Mouse (Mus musculus): ENCODE measurements at regions not wholly inside any gene's neighbourhood (a gene's known extent, or its start where the extent isn't known, plus 50 kb on each side); places are given as distances from the start of the nearest gene placed in this dataset.
"Not testable (repeated sequence)": the region's sequence is repeated elsewhere in the genome, so short reads cannot be mapped to it uniquely, and the experiment has no call there.

DNA sequence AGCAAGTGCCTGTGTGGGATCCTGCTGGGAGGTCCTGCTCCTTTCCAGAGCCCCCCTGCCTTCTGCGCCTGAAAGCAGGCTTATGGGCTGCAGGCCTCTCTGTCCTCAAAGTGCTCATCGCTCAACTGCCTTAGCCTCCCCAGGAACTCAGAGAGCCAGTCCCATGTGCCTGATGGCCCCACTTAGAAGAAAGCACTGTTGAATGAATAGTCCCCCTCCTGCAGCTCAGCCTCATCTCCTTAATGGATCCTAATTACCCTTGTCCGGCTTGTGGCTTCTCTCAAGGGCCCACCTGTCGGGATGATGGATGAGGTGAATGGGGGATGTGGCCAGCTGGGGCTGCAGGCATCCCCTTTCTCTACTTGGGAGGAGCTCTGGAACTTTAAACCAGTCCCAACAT, 163.1 kb upstream of the 1700012A03Rik start:
- no peak overlapping the region for H3K4me3 ChIP-seq (ENCODE audit: low read depth, low read length)
- no peaks in the 10 kb centered on the region for H3K9me3 ChIP-seq (ENCODE audit: control insufficient read depth, low read length)
- ATAC-seq (ENCODE audit: low read depth) (no peak), DNase-seq (ENCODE audit: low spot score) (no peak)
- no peak overlapping the region for H3K4me2 ChIP-seq (ENCODE audit: low read depth, low read length)
- no peaks in the 10 kb centered on the region for H3K27me3 ChIP-seq (replicated peaks; ENCODE audit: control insufficient read depth, insufficient read depth, low read length)
- H3K36me3 ChIP-seq (ENCODE audit: control insufficient read depth, insufficient read depth, low read length): no peaks in the 10 kb centered on the region
- WGBS: 12% methylated on average over 4 of the region's 4 CpGs
- H3K4me1 ChIP-seq (ENCODE audit: control insufficient read depth, insufficient read depth, low read length): no peaks in the 10 kb centered on the region
- H3K9ac ChIP-seq (ENCODE audit: low read depth, low read length): no peak overlapping the region
- H3K27ac ChIP-seq (replicated peaks; ENCODE audit: low read depth, low read length): no peak overlapping the region

DNA sequence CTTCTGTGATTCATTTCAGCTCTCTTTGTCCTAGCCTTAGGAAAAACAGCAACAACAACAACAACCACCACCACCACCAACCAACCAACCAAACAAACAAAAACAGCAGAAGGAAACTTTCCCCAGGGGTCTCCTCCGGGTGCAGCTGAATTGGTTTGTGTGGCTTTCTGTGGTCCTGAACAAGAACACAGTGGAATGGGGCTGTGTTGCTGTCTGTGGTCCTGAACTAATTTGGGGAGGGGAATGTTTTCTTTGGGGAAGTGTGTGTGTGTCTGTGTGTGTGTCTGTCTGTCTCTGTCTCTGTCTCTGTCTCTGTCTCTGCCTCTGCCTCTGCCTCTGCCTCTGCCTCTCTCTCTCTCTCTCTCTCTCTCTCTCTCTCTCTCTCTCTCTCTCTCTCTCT, 164.8 kb upstream of the 1700012A03Rik start:
- H3K36me3 ChIP-seq (ENCODE audit: control insufficient read depth, insufficient read depth, low read length); H3K9ac ChIP-seq (ENCODE audit: low read depth, low read length); H3K4me3 ChIP-seq (ENCODE audit: low read depth, low read length); H3K27ac ChIP-seq (replicated peaks; ENCODE audit: low read depth, low read length); H3K4me1 ChIP-seq (ENCODE audit: control insufficient read depth, insufficient read depth, low read length); ATAC-seq (ENCODE audit: low read depth); H3K4me2 ChIP-seq (ENCODE audit: low read depth, low read length); H3K9me3 ChIP-seq (ENCODE audit: control insufficient read depth, low read length); H3K27me3 ChIP-seq (replicated peaks; ENCODE audit: control insufficient read depth, insufficient read depth, low read length): not testable (repeated sequence)
- DNase-seq (ENCODE audit: low spot score): peak; percentile 24
- WGBS: 4% methylated on average over 1 of the region's 1 CpGs

DNA sequence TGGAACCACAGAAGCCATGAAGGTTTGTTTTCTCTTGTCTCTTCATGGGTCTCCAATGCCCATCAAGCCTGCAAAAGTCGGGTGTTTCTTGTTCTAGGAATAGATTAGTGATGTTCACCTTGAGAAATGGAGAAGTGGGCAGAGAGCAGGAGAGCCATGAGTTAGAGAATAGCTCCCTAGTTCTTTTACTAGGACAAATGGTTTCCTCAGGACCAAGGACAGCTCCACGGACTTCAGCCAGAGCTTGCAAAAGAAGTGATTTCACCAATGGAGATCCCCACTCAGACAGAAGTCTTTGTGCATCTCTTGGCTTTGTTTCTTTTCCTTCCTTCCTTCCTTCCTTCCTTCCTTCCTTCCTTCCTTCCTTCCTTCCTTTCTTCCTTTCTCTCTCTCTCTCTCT, 166.3 kb upstream of the 1700012A03Rik start:
- peak; percentile 89 for DNase-seq (ENCODE audit: low spot score)

DNA sequence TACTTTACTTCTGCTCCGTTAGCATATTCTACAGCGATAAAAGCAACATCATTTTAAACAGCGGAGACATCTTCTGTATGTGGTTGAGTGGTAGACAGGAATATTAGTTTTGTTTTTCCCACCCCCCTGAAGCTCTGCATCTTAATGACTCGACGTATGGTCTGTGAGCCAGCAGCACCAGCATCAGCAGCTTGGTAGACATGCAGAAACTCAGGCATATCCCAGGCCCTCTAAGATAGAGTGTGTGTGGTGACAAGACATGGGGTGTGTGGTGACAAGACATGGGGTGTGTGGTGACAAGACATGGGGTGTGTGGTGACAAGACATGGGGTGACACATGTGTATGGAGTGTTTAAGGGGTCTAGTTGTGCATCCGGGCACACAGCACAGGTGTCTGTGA, 175.4 kb upstream of the 1700012A03Rik start:
- H3K27me3 ChIP-seq (replicated peaks; ENCODE audit: control insufficient read depth, insufficient read depth, low read length): no peaks in the 10 kb centered on the region
- H3K4me1 ChIP-seq (ENCODE audit: control insufficient read depth, insufficient read depth, low read length): no peaks in the 10 kb centered on the region
- no peaks in the 10 kb centered on the region for H3K9me3 ChIP-seq (ENCODE audit: control insufficient read depth, low read length)
- no peak overlapping the region for H3K4me2 ChIP-seq (ENCODE audit: low read depth, low read length)
- H3K9ac ChIP-seq (ENCODE audit: low read depth, low read length): no peak overlapping the region
- H3K36me3 ChIP-seq (ENCODE audit: control insufficient read depth, insufficient read depth, low read length): no peaks in the 10 kb centered on the region
- WGBS: 90% methylated on average over 6 of the region's 6 CpGs
- no peak overlapping the region for H3K27ac ChIP-seq (replicated peaks; ENCODE audit: low read depth, low read length)
- H3K4me3 ChIP-seq (ENCODE audit: low read depth, low read length): no peak overlapping the region
- ATAC-seq (ENCODE audit: low read depth): no peak
- no peak for DNase-seq (ENCODE audit: low spot score)

More for the DNA sequence above, 166.3 kb upstream of the 1700012A03Rik start:
- no peak for ATAC-seq (ENCODE audit: low read depth)
- Histone ChIP-seq H3K27me3 (replicated peaks; ENCODE audit: control insufficient read depth, insufficient read depth, low read length) (no peaks in the 10 kb centered on the region), H3K4me3 (ENCODE audit: low read depth, low read length) (no peak overlapping the region), H3K4me2 (ENCODE audit: low read depth, low read length) (no peak overlapping the region), H3K9me3 (ENCODE audit: control insufficient read depth, low read length) (no peaks in the 10 kb centered on the region), H3K9ac (ENCODE audit: low read depth, low read length) (no peak overlapping the region), H3K36me3 (ENCODE audit: control insufficient read depth, insufficient read depth, low read length) (no peaks in the 10 kb centered on the region), H3K27ac (replicated peaks; ENCODE audit: low read depth, low read length) (no peak overlapping the region), H3K4me1 (ENCODE audit: control insufficient read depth, insufficient read depth, low read length) (no peaks in the 10 kb centered on the region)
- 5% methylated on average over 2 of the region's 2 CpGs for WGBS

DNA sequence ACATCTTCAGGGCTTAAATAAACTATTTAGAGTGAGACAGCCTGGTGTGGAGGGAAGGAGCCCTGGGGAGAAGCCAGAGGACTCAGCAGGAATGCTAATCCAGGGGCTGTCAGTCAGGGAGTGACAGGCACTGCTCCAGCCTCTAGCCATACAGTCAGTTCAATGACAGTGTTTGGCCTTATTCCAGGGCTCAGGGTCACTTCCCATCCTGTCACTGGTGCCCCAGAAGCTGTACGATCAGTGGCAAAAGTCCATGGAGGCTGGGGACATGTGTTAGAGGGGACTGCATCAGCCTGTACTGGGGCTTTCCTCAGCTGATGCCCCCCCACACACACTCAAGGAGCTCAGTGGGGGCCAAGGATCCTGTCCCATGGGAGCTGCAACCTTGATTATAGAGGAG, 176.1 kb upstream of the 1700012A03Rik start:
- Histone ChIP-seq H3K9ac (ENCODE audit: low read depth, low read length) (no peak overlapping the region), H3K4me2 (ENCODE audit: low read depth, low read length) (no peak overlapping the region), H3K27me3 (replicated peaks; ENCODE audit: control insufficient read depth, insufficient read depth, low read length) (no peaks in the 10 kb centered on the region), H3K36me3 (ENCODE audit: control insufficient read depth, insufficient read depth, low read length) (no peaks in the 10 kb centered on the region), H3K4me1 (ENCODE audit: control insufficient read depth, insufficient read depth, low read length) (no peaks in the 10 kb centered on the region), H3K4me3 (ENCODE audit: low read depth, low read length) (no peak overlapping the region), H3K9me3 (ENCODE audit: control insufficient read depth, low read length) (no peaks in the 10 kb centered on the region), H3K27ac (replicated peaks; ENCODE audit: low read depth, low read length) (no peak overlapping the region)
- WGBS: 30% methylated on average over 1 of the region's 1 CpGs
- ATAC-seq (ENCODE audit: low read depth): no peak
- DNase-seq (ENCODE audit: low spot score): no peak

DNA sequence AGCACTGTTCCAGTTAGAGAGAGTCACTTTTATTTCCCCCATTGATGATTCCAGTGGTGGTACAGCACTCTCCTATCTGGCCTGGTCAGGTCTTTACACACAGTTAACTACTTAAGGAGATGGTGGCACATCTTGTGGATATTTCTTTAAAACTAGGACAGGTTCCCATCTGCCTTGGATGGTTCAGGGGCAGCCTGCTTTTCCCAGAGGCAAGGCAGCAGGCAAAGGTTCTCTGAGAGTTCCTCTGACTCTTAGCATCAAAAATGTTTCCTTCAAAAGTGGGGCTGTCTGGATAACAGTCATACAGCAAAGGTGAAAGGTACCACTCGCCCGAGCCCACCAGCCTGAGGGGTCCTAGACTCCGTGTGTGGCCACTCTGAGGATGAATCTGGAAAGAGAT, 178.3 kb upstream of the 1700012A03Rik start:
- DNase-seq (ENCODE audit: low spot score) (no peak), ATAC-seq (ENCODE audit: low read depth) (no peak)
- Histone ChIP-seq H3K9ac (ENCODE audit: low read depth, low read length) (no peak overlapping the region), H3K9me3 (ENCODE audit: control insufficient read depth, low read length) (no peaks in the 10 kb centered on the region), H3K27me3 (replicated peaks; ENCODE audit: control insufficient read depth, insufficient read depth, low read length) (no peaks in the 10 kb centered on the region), H3K4me2 (ENCODE audit: low read depth, low read length) (no peak overlapping the region), H3K4me3 (ENCODE audit: low read depth, low read length) (no peak overlapping the region), H3K27ac (replicated peaks; ENCODE audit: low read depth, low read length) (no peak overlapping the region), H3K4me1 (ENCODE audit: control insufficient read depth, insufficient read depth, low read length) (no peaks in the 10 kb centered on the region), H3K36me3 (ENCODE audit: control insufficient read depth, insufficient read depth, low read length) (no peaks in the 10 kb centered on the region)
- 77% methylated on average over 3 of the region's 3 CpGs for WGBS

DNA sequence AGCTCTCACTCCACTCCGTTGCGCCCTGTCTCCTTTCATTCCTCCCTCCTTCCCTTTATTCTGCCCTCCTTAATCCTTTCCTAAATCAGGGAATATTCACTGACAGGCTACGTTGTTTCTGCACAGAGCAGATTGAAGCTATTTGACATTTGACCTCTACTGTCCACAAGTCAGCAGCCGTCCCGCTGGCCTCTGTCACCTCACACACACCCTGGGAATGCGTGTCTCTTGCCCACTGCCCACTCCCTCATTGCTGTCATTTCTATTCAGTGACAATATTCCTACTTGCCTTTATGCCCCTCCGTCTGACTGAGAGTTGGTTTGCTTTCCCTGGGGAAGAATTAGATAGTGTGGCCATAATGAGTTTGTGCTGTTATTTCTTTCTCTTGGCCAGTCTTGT, 188.1 kb upstream of the 1700012A03Rik start:
- Histone ChIP-seq H3K4me1 (ENCODE audit: control insufficient read depth, insufficient read depth, low read length) (no peaks in the 10 kb centered on the region), H3K4me2 (ENCODE audit: low read depth, low read length) (no peak overlapping the region), H3K27ac (replicated peaks; ENCODE audit: low read depth, low read length) (no peak overlapping the region), H3K9ac (ENCODE audit: low read depth, low read length) (no peak overlapping the region), H3K4me3 (ENCODE audit: low read depth, low read length) (no peak overlapping the region), H3K27me3 (replicated peaks; ENCODE audit: control insufficient read depth, insufficient read depth, low read length) (no peaks in the 10 kb centered on the region), H3K9me3 (ENCODE audit: control insufficient read depth, low read length) (no peaks in the 10 kb centered on the region), H3K36me3 (ENCODE audit: control insufficient read depth, insufficient read depth, low read length) (no peaks in the 10 kb centered on the region)
- ATAC-seq (ENCODE audit: low read depth) (no peak), DNase-seq (ENCODE audit: low spot score) (no peak)
- WGBS: 25% methylated on average over 7 of the region's 7 CpGs

DNA sequence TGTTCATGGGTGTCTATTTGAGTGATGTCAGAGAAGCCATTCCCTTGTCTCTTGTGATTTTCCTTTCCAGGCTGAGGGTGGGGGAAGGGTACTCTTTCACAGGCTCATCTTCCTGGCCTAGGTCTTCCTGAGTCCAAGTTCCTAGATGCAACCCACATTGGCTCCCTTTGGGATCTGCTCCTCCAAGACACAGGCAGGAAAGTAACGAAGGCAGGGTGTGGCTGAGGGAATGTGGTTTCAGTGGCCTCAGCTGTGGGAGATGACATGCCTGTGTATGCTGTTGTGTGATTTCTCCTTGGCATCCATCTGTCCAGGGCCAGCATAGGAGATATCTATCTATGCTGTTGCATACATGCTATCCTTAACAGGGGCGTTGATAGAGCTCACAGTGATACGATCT, 190.4 kb upstream of the 1700012A03Rik start:
- Histone ChIP-seq H3K4me2 (ENCODE audit: low read depth, low read length) (no peak overlapping the region), H3K27me3 (replicated peaks; ENCODE audit: control insufficient read depth, insufficient read depth, low read length) (no peaks in the 10 kb centered on the region), H3K9ac (ENCODE audit: low read depth, low read length) (no peak overlapping the region), H3K9me3 (ENCODE audit: control insufficient read depth, low read length) (no peaks in the 10 kb centered on the region), H3K4me1 (ENCODE audit: control insufficient read depth, insufficient read depth, low read length) (no peaks in the 10 kb centered on the region), H3K36me3 (ENCODE audit: control insufficient read depth, insufficient read depth, low read length) (no peaks in the 10 kb centered on the region), H3K4me3 (ENCODE audit: low read depth, low read length) (no peak overlapping the region), H3K27ac (replicated peaks; ENCODE audit: low read depth, low read length) (no peak overlapping the region)
- ATAC-seq (ENCODE audit: low read depth) (no peak), DNase-seq (ENCODE audit: low spot score) (no peak)
- WGBS: 77% methylated on average over 3 of the region's 3 CpGs

DNA sequence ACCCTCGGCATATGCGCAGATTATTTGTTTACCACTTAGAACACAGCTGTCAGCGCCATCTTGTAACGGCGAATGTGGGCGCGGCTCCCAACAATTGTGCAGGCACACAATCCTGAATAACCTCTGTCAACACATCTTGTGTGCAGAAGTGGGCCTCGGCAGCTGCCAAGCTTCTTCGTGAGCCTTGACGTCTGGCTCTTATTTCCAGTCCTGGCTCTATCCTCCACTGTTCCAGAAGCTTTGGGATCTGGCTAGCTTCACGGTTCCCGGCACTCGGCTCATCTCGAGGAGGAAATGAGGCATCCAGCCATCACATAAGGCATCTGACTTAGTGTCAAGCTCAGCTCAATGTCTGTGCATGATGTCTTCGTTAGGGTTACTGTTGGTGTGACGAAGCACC, 195.8 kb upstream of the 1700012A03Rik start:
- Histone ChIP-seq H3K4me3 (ENCODE audit: low read depth, low read length) (no peak overlapping the region), H3K4me2 (ENCODE audit: low read depth, low read length) (no peak overlapping the region), H3K27ac (replicated peaks; ENCODE audit: low read depth, low read length) (no peak overlapping the region), H3K36me3 (ENCODE audit: control insufficient read depth, insufficient read depth, low read length) (no peaks in the 10 kb centered on the region), H3K4me1 (ENCODE audit: control insufficient read depth, insufficient read depth, low read length) (no peaks in the 10 kb centered on the region), H3K9ac (ENCODE audit: low read depth, low read length) (no peak overlapping the region), H3K27me3 (replicated peaks; ENCODE audit: control insufficient read depth, insufficient read depth, low read length) (no peaks in the 10 kb centered on the region), H3K9me3 (ENCODE audit: control insufficient read depth, low read length) (no peaks in the 10 kb centered on the region)
- ATAC-seq (ENCODE audit: low read depth): no peak
- WGBS: 90% methylated on average over 14 of the region's 16 CpGs
- no peak for DNase-seq (ENCODE audit: low spot score)
